Mouse (Mus musculus): ENCODE measurements around the gene Rad50.

The Rad50 gene

DNA sequence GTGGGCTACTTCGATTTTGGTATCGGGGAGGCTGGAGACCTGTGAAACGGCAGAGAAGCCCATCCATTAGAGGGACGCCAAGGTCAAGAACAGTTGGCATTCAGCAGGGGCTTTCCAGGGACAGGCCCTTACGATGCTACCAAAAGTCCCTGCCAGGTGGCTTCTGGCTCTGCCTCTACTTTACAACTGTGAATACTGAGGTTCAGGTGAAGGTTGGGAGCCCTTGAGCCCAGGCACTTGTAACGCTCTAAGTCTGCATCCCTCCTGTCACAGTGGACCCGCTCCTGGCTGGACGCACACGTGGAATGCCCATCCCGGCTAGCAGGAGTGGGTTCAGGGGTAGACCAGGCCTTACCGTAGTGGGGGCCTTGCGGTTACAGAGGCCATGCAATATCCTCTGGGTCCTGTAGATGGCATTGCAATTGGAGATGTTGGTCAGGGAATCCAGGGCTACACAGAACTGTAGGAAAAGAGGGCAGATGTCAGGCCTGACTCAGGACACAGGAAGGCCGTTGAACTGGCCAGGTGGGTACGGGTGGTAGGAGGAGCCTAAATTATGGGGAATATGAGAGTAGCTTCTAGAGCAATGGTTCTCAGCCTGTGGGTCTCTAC, 74.9 kb downstream of the Rad50 start:
- DNase-seq, result no peak

DNA sequence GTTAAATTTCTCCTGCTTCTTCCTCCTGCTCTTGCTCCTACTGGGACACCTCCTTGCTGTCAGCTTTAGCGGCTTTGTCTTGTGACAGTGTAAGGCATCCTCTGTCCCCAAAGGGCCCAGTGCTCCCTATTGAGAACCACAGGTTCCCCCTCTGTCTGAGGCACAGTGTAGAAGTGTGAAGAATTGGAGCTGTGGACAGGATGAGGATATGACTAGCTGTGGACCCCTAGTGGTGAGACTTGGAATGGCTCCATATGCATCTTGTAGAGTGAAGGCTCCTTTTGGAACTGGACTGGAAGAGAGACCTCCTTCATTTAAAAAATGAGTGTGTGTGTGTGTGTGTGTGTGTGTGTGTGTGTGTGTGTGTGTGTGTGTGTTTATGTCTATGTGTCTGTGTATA, 79.3 kb downstream of the Rad50 start:
- peak; percentile 93 for DNase-seq

DNA sequence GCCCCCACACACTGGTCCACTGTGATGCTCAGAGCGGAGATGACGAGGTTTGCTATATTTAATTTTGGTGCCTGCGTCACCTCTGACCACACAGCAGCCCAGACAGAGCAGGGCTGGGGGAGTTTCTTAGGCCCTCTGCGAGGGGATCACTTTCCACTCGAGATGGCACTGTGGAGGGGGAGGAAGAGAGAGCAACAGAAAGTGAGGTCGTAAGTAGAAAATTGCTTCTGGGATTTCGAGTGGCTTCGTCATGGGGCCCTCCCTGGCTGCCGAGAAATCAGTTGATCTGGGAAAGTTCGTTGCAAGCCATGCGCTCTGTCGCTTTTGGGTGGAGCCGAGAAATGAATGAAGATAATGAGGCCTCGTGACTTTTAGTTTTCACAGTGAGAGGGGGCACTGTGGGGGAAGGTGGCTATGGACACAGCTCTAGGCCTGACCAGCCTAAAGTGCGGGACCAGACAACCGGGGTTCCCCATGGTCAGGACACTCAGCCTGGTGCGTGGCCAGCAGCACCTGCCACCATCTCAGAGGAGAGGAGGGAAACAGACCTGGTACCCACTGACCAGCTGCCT, 80.2 kb downstream of the Rad50 start:
- DNase-seq, result no peak

DNA sequence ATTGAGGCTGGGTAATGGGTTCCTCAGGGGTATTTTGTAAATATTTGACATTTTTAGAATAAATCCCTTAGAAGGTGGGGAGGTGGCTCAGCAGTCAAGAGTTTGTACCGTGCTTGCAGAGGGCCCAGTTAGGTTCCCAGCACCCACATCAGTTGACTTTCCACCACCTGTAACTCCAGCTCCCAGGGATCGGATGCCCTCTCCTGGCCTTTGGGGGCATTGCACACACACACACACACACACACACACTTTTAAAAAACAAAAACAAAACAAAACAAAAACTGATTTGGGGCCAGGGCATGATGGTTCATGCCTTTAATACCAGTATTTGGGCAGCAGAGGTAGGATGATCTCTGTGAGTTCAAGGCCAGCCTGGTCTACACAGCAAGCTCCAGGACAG, 83.0 kb downstream of the Rad50 start:
- DNase-seq, result no peak

DNA sequence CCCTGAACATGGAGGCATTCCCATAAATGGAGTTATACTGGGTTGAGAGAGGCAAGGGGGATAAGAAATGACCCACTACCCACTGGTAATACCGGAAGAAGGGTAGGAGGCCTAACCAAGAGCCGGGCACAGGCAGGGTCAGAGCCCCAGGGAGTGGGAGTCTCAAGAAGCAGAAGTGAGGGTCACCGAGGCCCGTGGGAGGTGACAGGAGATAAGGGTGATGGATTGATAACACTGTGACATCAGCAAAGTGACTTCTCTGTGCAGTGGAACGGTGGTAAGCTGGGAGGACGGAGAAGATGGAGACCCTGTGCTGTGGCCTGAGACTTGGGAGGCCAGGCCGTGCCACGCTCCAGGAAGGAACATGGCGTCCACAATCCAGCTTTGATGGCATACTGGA, 83.5 kb downstream of the Rad50 start:
- DNase-seq, result no peak

DNA sequence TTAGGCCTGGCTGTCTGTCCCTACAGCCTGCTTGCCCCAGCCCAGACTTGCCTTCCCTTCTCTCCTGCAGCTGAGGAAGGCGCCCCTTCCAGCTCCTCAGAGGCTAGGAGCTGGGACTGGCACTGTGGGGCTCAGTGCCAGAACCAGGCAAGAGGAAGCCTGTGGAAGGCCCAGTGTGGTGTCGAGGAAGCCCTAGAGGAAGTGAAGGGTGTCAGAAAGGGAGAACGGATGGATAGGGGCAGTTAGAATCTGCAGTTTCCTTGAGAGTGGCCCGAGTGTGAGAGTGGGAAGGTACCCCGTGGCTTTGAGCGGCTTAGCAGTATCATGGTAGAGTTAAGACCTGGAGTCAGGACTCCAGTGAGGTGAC, 84.7 kb downstream of the Rad50 start:
- no peak for DNase-seq

DNA sequence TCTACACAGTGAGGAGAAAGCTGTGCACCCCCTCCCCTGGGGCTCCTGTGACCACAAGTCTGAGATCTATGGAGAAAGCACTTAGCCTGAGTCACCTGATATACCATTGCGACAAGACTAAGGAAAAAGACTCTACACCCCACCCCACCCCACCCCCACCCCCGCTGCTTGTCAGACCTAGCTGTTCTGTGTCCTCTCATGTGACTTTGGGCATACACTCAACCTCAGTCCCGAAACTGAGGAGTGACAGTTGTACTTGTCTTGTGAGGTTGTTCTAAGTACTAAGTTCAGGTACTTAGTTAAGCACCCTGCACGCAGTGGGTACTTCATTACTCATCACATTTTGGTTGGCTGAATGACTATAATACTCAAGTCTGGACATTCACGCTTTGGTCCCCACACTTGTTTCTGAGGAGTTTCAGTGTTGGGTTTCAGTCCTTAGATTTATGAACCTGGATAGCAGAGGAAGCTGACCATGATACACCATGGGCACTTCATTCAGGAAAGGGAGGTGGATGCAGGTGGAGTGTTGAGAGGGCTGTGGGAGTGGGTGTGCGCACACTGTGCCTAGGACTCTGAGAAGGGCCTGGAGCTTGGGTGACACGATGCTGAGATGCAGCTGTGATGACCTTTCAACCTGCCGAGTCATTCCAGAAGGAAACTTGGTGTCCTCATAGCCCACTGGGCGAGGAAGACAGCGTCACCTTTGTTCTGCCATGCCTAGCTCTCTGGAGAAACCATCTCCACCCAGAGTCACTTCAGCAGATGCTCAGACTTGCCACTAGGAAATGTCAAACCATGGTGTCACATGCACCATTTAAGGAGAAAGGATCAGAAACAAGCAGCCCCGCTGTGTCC, 85.3 kb downstream of the Rad50 start:
- DNase-seq, result no peak

DNA sequence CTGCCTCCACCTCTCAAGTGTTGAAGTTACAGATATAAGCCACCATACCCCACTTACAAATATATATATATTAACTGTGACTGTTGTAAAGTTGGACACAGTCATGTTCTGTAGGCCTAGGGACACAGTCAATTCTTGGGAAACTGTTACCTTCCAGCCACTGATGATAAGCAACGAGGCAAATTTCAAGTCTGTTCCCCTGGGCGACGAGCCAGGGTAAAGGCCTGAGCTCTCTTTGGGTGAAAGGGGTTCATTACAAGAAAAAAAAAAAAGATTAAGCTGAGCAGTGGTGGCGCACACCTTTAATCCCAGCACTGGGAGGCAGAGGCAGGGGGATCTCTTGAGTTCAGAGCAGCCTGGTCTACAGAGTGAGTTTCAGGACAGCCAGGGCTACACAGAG, 87.0 kb downstream of the Rad50 start:
- DNase-seq, result no peak

DNA sequence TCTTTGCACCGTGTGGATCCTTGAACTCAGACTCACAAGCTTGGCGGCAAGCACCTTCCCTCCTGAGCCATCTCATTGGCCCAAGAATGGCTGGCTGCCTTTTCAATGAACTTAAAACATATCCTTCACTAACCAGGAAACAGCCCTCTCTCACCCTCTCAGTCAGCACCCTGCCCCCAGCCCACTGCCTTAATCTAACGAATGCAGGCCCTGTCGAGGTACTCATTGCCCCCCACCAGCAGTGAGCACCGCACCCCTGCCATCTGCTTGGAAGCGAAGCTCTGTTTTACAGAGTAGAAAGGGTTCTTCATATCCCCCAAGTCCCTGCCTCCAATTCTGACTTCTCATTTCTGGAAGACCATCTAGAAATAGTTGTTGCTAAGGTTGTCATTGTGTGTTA, 87.7 kb downstream of the Rad50 start:
- DNase-seq, result no peak

DNA sequence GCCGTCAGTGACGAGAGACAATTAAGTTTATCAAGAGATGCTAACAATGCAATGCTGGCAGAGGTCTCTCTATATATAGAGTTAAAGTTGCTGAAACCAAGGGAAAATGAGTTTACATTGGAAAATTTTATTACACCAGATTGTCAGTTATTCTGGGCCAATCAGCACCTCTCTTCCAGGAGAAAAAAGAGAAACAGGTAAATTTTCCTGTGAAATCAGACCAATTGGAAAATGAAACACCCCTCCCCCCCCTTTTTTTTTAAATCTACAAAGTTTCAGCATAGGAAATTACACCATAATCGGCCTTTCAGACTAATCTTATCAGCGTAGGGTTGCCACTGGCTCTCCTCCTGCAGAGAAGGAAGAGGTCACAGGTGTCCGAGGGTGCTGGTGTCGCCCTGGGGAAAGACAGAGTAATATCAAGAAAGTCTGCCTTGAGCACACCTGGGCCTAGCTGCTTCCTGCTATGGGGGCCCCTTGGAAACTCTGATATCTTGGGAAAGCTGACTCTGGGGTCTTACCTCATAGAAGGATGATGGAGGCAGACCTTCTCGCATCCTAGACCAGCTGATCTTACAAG, 88.4 kb downstream of the Rad50 start, which contains the start of gene Il4:
TSS of gene Il4 (minus strand) at position 51 of the 580 bp plus-strand sequence.
- no peak for DNase-seq

DNA sequence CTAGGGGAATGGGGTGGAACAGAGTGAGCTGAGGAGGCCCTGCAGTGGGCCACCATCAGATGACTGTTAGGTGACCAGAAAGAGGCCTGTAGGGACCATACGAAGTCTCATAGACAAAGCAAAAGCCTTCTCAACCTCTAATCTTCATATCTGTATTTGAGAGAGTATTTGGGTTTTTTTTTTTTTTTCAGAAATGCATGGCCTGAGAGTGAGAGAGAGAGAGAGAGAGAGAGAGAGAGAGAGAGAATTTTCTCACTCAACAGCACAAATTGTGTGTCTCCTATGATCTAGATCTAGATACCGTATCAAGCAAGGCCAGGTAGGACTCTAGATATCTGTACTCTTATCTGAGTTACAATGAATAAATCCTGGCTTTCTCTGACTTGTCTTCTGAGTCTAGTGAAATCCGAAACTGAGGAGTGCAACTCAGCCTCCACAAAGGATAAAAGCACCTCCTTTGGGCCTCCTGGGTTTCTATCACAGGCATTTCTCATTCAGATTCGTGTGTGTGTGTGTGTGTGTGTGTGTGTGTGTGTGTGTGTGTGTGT, 89.5 kb downstream of the Rad50 start:
- no peak for DNase-seq

DNA sequence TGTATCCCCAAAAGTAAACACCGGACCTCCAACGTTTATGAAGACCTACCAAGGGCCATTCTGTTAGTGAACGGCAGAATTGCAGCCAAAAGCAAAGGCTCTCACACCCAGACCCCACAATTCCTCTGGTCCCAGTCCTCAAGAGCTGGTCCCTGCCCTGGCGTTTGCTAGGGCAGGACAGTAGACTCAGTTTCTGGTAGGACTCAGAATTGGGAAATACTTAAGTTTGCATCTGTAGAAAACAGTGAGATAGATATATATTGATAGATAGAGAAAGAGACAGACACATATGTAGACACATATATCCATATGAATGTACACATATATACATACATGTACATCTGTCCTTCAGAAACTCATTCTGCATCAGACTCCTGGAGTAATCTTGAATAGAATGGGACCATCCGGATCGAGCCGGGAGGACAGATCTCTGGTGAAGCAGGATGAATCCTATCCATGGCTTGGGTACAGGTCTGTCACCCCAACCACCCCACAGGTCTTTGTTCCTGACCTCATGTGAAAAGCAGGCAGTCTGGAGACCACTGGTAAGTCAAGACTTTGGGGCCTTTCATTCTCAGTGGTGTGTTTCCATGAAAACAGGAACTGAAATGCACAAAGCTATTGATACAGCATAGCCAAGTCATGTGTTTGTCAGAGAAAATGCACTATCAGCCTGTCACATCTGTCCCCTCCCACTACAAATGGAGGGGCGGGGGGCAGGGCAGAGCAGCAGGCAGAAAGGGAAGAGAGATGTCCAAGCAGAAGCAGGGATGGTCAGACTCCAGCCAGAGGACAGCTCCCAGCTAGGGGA, 90.2 kb downstream of the Rad50 start:
- DNase-seq, result peak; percentile 96

DNA sequence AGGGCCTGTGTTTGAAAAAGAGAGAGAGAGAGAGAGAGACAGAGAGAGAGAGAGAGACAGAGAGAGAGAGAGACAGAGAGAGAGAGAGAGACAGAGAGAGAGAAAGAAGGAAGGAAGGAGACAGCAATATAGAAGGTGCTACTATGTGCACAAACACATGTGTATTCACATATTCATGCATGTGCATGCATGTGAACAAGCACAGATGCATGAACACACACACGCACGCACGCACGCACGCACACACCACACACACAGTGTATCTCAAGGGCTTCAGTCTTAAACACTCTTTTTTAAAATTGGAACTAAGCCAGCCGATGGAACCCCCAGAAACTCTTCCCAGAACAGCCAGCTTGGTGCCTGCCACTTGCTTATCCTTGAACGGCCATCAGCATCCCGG, 91.5 kb downstream of the Rad50 start:
- DNase-seq, result no peak

DNA sequence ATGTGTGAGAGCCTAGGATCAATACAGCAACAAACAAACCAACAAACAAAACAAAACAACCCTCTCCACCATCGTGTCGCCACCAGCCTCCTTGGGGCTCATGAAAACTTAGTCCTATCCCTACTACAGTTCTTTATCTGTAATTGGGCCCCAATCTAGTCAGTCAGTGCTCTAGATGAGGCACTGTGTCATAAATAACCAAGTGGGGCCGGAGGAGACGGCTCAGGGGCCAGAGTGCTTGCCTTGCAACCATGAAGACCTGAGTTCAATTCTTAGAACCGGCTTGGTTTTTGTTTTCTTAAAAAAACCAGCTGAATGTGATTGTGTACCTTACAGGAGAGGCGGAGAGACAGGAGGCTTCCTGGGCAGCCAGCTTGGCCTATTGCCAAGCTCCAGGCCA, 91.9 kb downstream of the Rad50 start:
- DNase-seq, result no peak

DNA sequence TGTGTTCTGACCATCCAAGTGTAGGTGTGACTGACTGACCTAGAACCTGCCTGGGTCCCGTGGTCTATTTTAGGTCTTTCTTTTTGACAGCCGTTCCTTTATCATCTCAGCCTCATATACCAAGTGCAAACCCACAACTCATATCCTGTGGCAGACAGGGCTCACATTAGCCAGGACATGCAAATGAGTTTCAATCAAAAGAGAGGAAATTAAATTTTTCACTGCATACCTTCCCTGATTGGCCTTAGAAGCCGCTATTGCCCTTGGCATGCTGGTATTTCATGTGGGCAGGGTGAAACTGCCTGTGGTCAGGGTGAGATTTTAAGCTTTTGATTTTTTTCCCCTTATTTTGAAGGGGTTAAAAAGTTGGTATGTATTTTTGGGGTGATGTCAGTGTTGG, 97.4 kb downstream of the Rad50 start:
- no peak for DNase-seq

DNA sequence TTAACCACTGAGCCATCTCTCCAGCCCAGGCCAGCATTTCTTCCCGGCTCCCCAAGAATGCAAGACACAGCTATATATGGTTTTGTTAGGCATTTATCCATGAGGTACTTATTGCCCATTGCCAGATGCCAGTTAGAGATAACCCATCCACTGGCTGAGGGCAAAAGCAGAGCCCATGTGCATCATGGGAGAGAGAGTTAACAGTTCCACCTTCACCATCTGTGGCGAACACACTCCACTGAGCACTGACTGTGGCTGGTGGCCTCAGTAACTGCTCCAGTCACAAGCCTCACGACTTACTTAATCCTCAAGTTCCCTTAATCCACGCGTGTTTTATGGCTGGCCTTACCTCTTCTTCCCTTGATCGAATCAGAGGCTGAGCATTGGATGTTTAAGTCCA, 97.9 kb downstream of the Rad50 start:
- DNase-seq, result no peak

DNA sequence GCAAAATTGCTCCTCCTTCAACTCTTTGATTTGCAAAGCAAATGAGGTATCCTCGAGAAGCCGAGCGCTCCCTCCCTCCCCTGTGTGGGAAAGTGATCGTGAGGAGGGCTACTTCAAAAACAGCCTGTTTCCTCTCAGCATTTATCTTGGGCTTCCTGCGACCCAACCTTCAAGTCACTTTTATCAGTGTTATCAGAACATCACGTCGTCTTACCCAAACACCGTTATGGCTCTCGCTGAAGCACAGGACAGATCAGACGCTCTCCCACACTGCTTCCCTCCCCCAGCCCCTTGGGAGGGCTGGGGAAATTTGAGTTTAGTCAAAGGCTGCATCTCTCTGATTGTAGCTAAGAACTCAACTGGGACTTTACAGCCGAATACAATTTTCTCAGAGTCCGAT, 101.5 kb downstream of the Rad50 start:
- no peak for DNase-seq

DNA sequence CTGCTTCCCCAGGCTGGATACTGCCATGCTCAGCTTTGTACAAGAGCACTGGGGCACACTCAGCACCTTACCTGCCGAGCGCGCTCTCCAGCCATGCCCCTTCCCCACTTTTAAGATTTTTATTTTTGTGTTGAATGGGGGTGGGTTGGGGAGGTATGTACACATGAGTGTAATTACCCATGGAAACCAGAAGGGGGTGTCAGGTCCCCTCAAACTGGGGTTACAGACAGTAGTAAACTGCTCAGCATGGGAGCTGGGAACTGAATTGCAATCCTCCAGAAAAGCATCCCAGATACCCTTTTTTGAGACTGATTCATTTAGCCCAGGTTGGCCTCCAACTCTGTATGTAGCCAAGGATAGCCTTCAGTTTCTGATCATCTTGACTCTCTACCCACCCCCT, 102.1 kb downstream of the Rad50 start:
- DNase-seq, result no peak

Measured in heart, adult 11 months (tissue).